30 mouse cellular contexts compared by ENCODE assay signal in the genomic region with DNA sequence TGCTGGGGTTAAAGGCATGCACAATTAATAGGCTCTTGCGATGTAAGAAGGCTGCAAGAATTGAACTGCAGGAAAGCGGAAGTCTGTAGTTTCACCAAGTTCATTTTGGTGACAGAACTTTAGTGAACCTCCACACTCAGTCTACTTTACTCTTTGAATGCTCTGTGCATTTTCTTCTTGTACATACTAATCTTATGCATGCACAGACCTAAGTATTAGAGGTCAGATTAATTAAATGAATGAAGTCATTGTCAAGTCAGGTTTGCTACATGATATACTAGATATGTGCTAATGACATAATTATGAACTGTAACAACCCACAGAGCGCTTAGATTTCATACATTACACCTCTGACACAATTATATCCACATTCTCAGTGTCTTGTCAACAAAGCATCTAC.
"Had no signal": no experiment of that assay in that cellular context is flagged by ENCODE, and none has a peak within 500 bp of the region (broad histone marks: within the 10 kb centered on the region; RNA-seq: fewer than 3 reads in every experiment).

No protein-coding gene starts in this region.

- H3K4me1 ChIP-seq: heart, embryonic 10.5 days; heart, embryonic 15.5 days; intestine, embryonic 15.5 days; kidney, embryonic 15.5 days had no signal

- H3K27ac ChIP-seq: heart, embryonic 10.5 days; heart, embryonic 13.5 days; heart, embryonic 15.5 days; hindbrain, embryonic 10.5 days; hindbrain, embryonic 12.5 days; hindbrain, embryonic 13.5 days; hindbrain, embryonic 14.5 days; hindbrain, embryonic 15.5 days; hindbrain, postnatal 0 days; intestine, embryonic 15.5 days; kidney, embryonic 15.5 days; kidney, postnatal 0 days; layer of hippocampus, adult 2 months had no signal

- H3K9me3 ChIP-seq: heart, embryonic 10.5 days; heart, embryonic 12.5 days; heart, embryonic 13.5 days; heart, embryonic 15.5 days; hindbrain, embryonic 10.5 days; hindbrain, embryonic 12.5 days; hindbrain, embryonic 13.5 days; hindbrain, embryonic 15.5 days; intestine, embryonic 15.5 days; kidney, embryonic 15.5 days had no signal

- H3K4me2 ChIP-seq: heart, embryonic 11.5 days; heart, embryonic 12.5 days; heart, embryonic 13.5 days; heart, embryonic 15.5 days; hindbrain, embryonic 12.5 days; hindbrain, embryonic 13.5 days; hindbrain, embryonic 14.5 days; hindbrain, embryonic 15.5 days; intestine, embryonic 15.5 days; kidney, embryonic 15.5 days had no signal

- ATAC-seq: intestine, embryonic 15.5 days; intestine, embryonic 16.5 days; intestine, postnatal 0 days had no signal

- H3K27me3 ChIP-seq: heart, embryonic 12.5 days; heart, embryonic 13.5 days; heart, embryonic 15.5 days; hindbrain, embryonic 12.5 days; hindbrain, embryonic 13.5 days; hindbrain, embryonic 15.5 days; intestine, embryonic 15.5 days; kidney, embryonic 15.5 days had no signal

- H3K36me3 ChIP-seq: heart, embryonic 10.5 days; heart, embryonic 12.5 days; heart, embryonic 13.5 days; heart, embryonic 15.5 days; hindbrain, embryonic 10.5 days; hindbrain, embryonic 12.5 days; hindbrain, embryonic 13.5 days; hindbrain, embryonic 15.5 days; intestine, embryonic 15.5 days; kidney, embryonic 15.5 days had no signal

- H3K4me3 ChIP-seq: heart, embryonic 10.5 days; heart, embryonic 12.5 days; heart, embryonic 13.5 days; heart, embryonic 15.5 days; hindbrain, embryonic 10.5 days; hindbrain, embryonic 12.5 days; hindbrain, embryonic 13.5 days; hindbrain, embryonic 15.5 days; intestine, embryonic 15.5 days; kidney, embryonic 15.5 days; layer of hippocampus, adult 2 months had no signal

- H3K9ac ChIP-seq: heart, embryonic 12.5 days; heart, embryonic 13.5 days; heart, embryonic 15.5 days; hindbrain, embryonic 12.5 days; hindbrain, embryonic 13.5 days; hindbrain, embryonic 14.5 days; hindbrain, embryonic 15.5 days; intestine, embryonic 15.5 days; kidney, embryonic 15.5 days had no signal

- DNase-seq: heart, postnatal 14 days; heart, postnatal 36 days; heart, postnatal 4 days; kidney, adult 11 months; kidney, adult 18-20 months; kidney, adult 8-10 months; kidney, postnatal 10 days; kidney, postnatal 14 days; kidney, postnatal 25 days; kidney, postnatal 36 days; kidney, postnatal 4 days; layer of hippocampus, adult 9-11 months; layer of hippocampus, postnatal 36 days had no signal
